Mouse (Mus musculus): ENCODE measurements at regions not wholly inside any gene's neighbourhood (a gene's known extent, or its start where the extent isn't known, plus 50 kb on each side); places are given as distances from the start of the nearest gene placed in this dataset.
"Not testable (repeated sequence)": the region's sequence is repeated elsewhere in the genome, so short reads cannot be mapped to it uniquely, and the experiment has no call there.

DNA sequence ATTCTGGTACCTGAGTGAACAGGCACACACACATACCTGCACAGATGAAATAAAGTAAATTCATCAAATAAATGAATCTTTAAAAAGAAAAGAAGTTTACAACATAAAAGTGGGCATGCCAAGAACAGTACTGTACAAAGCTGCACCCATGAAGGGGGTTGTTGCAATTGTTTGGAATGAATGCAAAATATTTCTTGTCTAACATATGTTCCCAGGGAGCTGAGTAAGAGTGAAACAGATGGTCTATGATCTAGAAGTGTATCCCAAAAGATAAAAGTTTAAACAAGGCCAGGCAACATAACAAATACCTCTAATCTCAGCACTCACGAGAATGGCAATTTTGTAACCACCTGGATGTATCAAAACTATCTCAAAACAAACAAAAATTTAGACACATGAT is 1685.5 kb upstream of the Dsel start:
- Histone ChIP-seq H3K27ac (no peak overlapping the region), H3K4me2 (no peak overlapping the region), H3K9ac (no peak overlapping the region), H3K36me3 (no peaks in the 10 kb centered on the region), H3K4me3 (no peak overlapping the region), H3K9me3 (no peaks in the 10 kb centered on the region), H3K27me3 (no peaks in the 10 kb centered on the region), H3K4me1 (replicated peaks) (no peaks in the 10 kb centered on the region)
- 88% methylated on average over 1 of the region's 1 CpGs for WGBS
- ATAC-seq (ENCODE audit: low FRiP score), result no peak

DNA sequence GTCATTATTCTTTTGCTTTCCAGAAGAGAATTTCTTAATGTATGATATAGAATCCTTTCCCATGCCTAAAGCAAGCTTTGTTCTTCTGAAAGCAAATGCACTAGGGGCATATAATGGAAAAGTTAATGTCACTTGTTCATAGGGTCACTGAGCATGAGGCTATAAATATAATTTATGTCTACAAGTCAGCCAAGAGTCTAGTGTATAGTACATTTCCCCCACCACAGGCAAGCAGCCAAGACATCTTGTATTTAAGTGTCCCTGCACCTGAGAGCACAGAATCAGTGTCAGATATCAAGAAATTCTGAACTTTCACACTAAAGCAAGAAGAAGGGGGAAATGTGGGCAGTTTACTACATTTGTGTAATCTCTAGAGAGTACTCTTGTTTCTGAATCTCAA is 1675.3 kb upstream of the Dsel start:
- Histone ChIP-seq H3K9ac (no peak overlapping the region), H3K9me3 (no peaks in the 10 kb centered on the region), H3K27ac (no peak overlapping the region), H3K4me2 (no peak overlapping the region), H3K4me3 (no peak overlapping the region), H3K27me3 (no peaks in the 10 kb centered on the region), H3K36me3 (no peaks in the 10 kb centered on the region), H3K4me1 (replicated peaks) (no peaks in the 10 kb centered on the region)
- no peak for ATAC-seq (ENCODE audit: low FRiP score)

DNA sequence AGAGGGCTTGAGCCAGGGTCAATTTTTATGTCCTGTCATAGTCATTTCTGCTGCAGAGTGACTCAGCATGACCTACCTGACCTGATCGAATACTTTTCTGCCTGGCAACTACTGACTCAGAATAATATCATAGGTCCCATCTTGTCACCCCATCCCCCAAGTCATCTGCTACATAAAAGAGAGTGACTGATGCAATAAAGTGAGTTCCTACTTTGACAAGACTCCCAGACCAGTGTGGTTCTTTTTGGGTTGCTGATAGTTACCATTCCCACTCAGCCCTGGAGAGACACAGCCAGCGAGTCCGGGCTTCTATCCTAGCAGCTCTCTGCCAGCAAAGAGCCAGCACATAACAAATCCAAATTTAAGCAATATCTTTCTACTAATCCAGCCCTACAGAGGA is 1665.8 kb upstream of the Dsel start:
- Histone ChIP-seq H3K9me3 (no peaks in the 10 kb centered on the region), H3K4me3 (no peak overlapping the region), H3K27ac (no peak overlapping the region), H3K4me2 (no peak overlapping the region), H3K27me3 (no peaks in the 10 kb centered on the region), H3K9ac (no peak overlapping the region), H3K4me1 (replicated peaks) (no peaks in the 10 kb centered on the region), H3K36me3 (no peaks in the 10 kb centered on the region)
- 92% methylated on average over 3 of the region's 3 CpGs for WGBS
- ATAC-seq (ENCODE audit: low FRiP score), result no peak

DNA sequence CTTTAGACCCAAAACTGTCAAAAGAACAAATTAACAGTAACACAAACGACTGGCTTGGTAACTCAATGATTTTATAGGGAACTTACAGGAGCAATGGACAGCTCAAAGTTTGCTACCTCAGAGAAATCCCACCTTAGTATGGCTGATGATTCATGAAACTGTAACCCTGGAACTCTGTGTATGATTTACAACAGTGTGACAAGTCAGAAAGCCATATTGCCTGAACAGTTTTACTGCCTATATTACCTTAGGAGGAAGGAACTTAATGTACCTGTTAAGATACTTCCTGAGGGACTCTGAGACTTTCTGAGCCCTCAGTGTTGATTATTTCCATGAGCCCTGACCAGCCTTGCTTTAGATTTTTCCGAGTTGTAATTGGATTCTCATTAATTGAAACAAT is 1631.3 kb upstream of the Dsel start:
- Histone ChIP-seq H3K27me3 (no peaks in the 10 kb centered on the region), H3K4me3 (no peak overlapping the region), H3K4me1 (replicated peaks) (no peaks in the 10 kb centered on the region), H3K9me3 (0 out of 2 replicates have a peak, but pooled peaks cover under 1% of the 10 kb centered on the region), H3K4me2 (no peak overlapping the region), H3K9ac (no peak overlapping the region), H3K27ac (no peak overlapping the region), H3K36me3 (no peaks in the 10 kb centered on the region)
- WGBS, result 61% methylated on average over 2 of the region's 2 CpGs
- no peak for ATAC-seq (ENCODE audit: low FRiP score)

DNA sequence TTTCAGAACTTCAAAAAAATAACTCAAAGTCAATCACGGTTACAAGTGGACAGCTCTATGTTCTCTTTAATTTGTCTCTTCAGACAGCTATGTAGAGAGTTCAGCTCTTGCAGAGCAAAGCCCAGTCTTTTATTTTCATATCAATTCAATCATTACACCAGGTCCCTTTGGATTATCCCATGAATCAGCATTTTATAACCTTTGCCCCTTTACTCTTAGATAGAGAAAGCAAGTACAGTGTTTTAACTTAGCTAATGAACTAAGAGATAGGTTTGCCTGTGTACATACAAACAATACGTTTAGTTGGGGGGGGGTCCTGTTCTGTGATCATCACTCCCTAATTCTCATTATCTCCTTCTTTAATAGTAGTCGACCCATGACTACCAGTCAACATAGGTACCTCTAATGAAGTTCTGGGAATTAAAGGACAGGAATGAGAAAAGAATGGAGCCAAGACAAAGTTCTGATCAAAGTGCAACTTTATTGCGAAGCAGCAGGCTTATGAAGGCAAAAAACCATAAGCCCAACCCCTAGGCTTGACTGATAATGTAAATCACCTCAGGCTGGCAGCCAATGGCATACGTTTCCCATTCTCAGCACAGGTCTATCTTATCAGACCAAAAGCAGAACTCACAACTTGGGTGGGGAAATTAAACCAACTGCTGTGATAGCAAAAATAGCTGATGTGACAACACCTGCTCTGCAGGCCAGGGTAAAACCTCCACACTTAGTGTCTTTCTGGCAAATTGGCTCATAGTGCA is 1625.7 kb upstream of the Dsel start:
- H3K36me3 ChIP-seq, result no peaks in the 10 kb centered on the region
- H3K4me1 ChIP-seq (replicated peaks), result no peaks in the 10 kb centered on the region
- H3K4me2 ChIP-seq, result no peak overlapping the region
- H3K4me3 ChIP-seq, result no peak overlapping the region
- 86% methylated on average over 5 of the region's 5 CpGs for WGBS
- H3K9me3 ChIP-seq, result no peaks in the 10 kb centered on the region
- H3K27me3 ChIP-seq, result no peaks in the 10 kb centered on the region
- ATAC-seq (ENCODE audit: low FRiP score), result no peak
- H3K9ac ChIP-seq, result no peak overlapping the region
- no peak overlapping the region for H3K27ac ChIP-seq

DNA sequence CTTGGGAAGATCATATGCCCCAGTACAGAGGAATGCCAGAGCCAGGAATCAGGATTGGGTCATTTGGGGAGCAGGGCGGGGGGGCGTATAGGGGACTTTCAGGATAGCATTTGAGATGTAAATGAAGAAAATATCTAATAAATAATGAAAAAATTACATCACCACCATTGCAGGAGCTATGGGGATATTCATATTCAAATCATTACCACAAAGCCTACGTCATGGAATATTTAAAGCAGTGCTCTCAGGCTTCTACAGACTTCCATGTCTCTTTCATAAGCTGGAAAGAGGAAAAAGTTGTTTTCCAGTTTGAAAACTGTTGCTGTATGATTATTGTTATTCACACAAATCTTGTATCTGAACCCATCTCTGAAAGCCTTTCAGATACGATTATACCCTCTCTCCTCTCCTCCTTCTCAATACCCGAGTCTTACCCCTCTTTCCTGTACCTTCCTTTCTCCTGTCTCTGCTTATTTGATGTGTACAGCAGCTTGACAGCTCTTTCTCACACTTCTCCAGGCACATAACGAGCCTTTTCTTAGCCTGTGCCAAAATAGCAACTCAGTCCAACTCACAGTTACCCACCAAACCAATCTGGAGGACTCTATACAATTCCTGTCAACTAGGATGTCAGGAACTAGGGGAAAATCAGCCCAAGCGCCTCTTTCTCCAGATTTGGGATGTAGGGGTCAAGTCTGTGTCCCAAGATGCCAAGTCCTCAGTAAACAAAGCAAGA is 1592.0 kb upstream of the Dsel start:
- no peaks in the 10 kb centered on the region for H3K36me3 ChIP-seq
- H3K4me1 ChIP-seq (replicated peaks), result no peaks in the 10 kb centered on the region
- no peaks in the 10 kb centered on the region for H3K9me3 ChIP-seq
- no peak overlapping the region for H3K27ac ChIP-seq
- no peaks in the 10 kb centered on the region for H3K27me3 ChIP-seq
- ATAC-seq (ENCODE audit: low FRiP score), result no peak
- no peak overlapping the region for H3K4me2 ChIP-seq
- no peak overlapping the region for H3K9ac ChIP-seq
- H3K4me3 ChIP-seq, result no peak overlapping the region
- 77% methylated on average over 7 of the region's 7 CpGs for WGBS

DNA sequence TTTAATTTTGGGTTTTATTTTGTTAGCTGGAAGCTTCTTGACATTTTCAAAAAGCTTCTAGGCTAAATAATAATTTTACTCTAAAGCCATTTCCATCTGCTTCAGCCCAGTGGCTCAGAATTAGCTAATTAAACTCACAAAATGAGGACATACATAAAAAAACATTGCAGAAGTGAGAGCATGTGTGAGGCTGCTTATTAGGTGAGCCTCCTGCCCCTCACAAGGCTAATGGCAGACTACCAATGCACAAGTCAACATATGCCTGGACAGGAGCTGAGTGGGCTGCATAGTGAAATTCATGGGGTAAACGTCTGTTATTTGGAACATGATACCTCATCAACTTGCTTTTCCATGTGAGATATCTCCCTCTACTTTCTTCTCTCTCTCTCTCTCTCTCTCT is 1569.0 kb upstream of the Dsel start:
- 80% methylated on average over 1 of the region's 1 CpGs for WGBS
- H3K27me3 ChIP-seq, result no peaks in the 10 kb centered on the region
- ATAC-seq (ENCODE audit: low FRiP score), result no peak
- no peak overlapping the region for H3K4me3 ChIP-seq
- H3K36me3 ChIP-seq, result no peaks in the 10 kb centered on the region
- no peaks in the 10 kb centered on the region for H3K4me1 ChIP-seq (replicated peaks)
- no peak overlapping the region for H3K9ac ChIP-seq
- no peaks in the 10 kb centered on the region for H3K9me3 ChIP-seq
- no peak overlapping the region for H3K27ac ChIP-seq
- no peak overlapping the region for H3K4me2 ChIP-seq

DNA sequence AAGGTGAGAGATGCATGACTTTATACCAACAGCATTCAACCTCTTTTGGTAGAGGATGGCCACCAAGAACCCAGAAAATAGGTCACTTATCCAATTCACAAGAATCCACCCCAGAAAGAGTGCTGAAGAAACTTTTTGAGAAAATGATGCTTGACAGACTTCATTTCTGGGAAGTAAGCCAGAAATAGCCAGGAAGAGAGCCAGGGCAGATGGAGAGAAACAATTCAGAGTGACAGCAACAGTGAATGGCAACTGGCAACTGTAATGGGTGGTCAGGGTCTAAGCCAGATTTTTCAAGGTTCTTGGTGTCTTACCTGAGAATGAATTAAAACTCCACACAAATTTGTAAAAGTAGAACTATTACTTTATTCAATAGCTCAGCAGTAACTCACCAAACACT is 1566.5 kb upstream of the Dsel start:
- Histone ChIP-seq H3K27ac (no peak overlapping the region), H3K4me3 (no peak overlapping the region), H3K27me3 (no peaks in the 10 kb centered on the region), H3K4me1 (replicated peaks) (no peaks in the 10 kb centered on the region), H3K9me3 (no peaks in the 10 kb centered on the region), H3K9ac (no peak overlapping the region), H3K4me2 (no peak overlapping the region), H3K36me3 (no peaks in the 10 kb centered on the region)
- ATAC-seq (ENCODE audit: low FRiP score), result no peak

DNA sequence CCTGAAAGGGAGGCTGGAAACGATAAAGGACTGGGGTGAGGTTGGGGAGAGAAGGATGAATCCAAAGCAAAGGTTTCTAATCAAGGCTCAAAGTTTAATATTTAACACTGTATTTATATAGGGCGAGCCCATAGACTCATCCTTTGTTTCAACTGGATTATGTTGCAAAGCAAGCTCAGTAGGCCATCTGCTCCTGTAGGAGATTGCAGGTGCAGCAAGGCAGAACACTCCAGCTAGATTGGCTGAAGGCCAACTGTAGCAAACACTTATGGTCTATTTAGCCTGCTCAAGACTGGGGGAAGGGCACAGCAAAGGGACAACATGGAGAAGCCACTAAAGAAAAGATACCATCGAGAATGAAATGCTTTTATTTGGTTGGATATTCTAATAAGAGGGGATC is 1548.1 kb upstream of the Dsel start:
- no peaks in the 10 kb centered on the region for H3K27me3 ChIP-seq
- H3K4me3 ChIP-seq, result no peak overlapping the region
- H3K4me1 ChIP-seq (replicated peaks), result no peaks in the 10 kb centered on the region
- WGBS, result 71% methylated on average over 3 of the region's 3 CpGs
- H3K4me2 ChIP-seq, result no peak overlapping the region
- no peak overlapping the region for H3K9ac ChIP-seq
- no peaks in the 10 kb centered on the region for H3K9me3 ChIP-seq
- no peak for ATAC-seq (ENCODE audit: low FRiP score)
- H3K36me3 ChIP-seq, result no peaks in the 10 kb centered on the region
- H3K27ac ChIP-seq, result no peak overlapping the region

DNA sequence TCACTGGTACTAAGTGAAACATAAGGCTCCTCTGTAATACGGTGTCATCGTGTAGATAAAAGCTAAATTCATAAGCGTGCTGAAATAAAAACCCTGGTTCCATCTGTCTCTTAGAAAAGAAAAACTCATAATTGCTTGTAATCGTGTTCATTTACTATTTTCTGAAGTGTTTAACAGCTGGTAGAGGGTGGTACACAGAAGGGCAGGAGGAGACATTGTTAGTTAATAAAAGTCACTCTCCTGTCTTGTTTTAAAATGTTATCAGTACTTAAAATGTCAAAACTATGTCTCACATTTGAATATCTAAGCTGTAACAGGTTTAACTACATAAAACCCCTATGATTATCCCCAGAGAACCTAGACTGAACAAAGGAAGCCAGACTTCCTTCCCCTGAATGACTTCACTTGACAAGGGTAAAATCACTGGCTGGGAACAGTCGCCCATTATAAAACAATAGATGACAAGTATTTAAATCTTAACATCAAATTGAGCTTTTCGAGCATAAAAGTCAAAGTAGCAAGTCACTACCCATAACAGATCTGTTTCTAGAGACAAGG is 1530.6 kb upstream of the Dsel start:
- H3K9me3 ChIP-seq, result no peaks in the 10 kb centered on the region
- H3K4me3 ChIP-seq, result no peak overlapping the region
- no peaks in the 10 kb centered on the region for H3K27me3 ChIP-seq
- ATAC-seq (ENCODE audit: low FRiP score), result no peak
- 85% methylated on average over 6 of the region's 6 CpGs for WGBS
- no peaks in the 10 kb centered on the region for H3K36me3 ChIP-seq
- H3K27ac ChIP-seq, result no peak overlapping the region
- no peaks in the 10 kb centered on the region for H3K4me1 ChIP-seq (replicated peaks)
- no peak overlapping the region for H3K9ac ChIP-seq
- no peak overlapping the region for H3K4me2 ChIP-seq

DNA sequence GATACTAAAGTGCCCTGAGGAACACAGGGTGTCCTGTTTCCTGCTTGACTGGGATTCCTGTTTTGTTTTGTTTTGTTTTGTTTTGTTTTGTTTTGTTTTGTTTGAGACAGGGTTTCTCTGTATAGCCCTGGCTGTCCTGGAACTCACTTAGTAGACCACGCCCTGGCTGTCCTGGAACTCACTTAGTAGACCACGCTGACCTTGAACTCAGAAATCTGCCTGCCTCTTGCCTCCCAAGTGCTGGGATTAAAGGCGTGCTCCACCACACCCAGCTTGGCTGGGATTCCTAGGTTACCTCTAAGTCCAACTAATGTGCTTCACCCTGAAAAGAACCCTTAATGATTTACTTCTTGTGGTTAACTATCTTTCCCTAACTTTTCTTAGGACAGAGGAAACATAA is 1529.6 kb upstream of the Dsel start:
- not testable (repeated sequence) for H3K9ac ChIP-seq; H3K27ac ChIP-seq; H3K36me3 ChIP-seq; H3K9me3 ChIP-seq; H3K27me3 ChIP-seq; ATAC-seq (ENCODE audit: low FRiP score); H3K4me1 ChIP-seq (replicated peaks); H3K4me3 ChIP-seq; H3K4me2 ChIP-seq
- 89% methylated on average over 3 of the region's 3 CpGs for WGBS

DNA sequence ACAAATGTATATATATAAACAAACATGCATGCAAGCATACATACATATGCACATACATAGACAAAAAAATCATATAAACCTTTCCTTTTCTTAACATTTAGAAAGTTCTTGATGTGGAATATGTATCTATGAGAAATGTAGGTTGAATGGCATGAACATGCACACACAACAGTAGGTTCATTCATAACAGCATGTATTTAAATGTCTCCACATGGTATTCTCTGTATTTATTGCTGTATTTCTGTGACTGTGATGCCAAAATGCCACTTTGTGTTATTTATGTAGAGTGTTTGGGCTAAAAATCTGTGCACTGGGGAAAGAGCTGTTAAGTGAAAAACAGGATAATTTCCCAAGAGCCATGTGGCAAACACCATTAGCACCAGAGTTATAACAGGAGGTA is 1528.2 kb upstream of the Dsel start:
- Histone ChIP-seq H3K9ac (no peak overlapping the region), H3K9me3 (no peaks in the 10 kb centered on the region), H3K27me3 (no peaks in the 10 kb centered on the region), H3K27ac (no peak overlapping the region), H3K4me2 (no peak overlapping the region), H3K4me1 (replicated peaks) (no peaks in the 10 kb centered on the region), H3K36me3 (no peaks in the 10 kb centered on the region), H3K4me3 (no peak overlapping the region)
- ATAC-seq (ENCODE audit: low FRiP score), result no peak

DNA sequence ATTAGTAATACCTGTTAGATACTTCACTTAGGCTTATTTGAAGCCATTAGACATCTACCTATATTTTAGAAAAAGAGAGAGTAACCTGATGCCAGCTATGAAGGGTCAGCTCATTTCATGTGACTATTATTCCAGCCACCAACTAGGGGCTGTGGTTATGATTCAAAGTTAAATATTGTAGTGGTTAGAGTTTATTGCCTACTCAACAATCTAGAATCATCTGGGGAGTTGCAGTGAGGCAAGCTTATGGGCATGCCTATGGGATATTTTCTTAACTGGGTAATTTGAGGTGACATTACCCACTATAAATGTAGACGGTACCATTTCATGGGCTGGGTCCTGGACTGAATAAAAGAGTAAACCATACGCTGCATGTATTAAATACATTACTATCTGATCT is 1525.2 kb upstream of the Dsel start:
- 88% methylated on average over 2 of the region's 2 CpGs for WGBS
- no peak for ATAC-seq (ENCODE audit: low FRiP score)

More for the DNA sequence above, 1525.2 kb upstream of the Dsel start:
- no peaks in the 10 kb centered on the region for H3K4me1 ChIP-seq (replicated peaks)
- H3K27me3 ChIP-seq, result no peaks in the 10 kb centered on the region
- H3K27ac ChIP-seq, result no peak overlapping the region
- H3K36me3 ChIP-seq, result no peaks in the 10 kb centered on the region
- H3K4me3 ChIP-seq, result no peak overlapping the region
- H3K4me2 ChIP-seq, result no peak overlapping the region
- H3K9me3 ChIP-seq, result no peaks in the 10 kb centered on the region
- H3K9ac ChIP-seq, result no peak overlapping the region

Data from hindbrain, embryonic 13.5 days (tissue).